Comparison of ENCODE assay signal across 13 mouse cellular contexts in genomic region chr2:27074804-27075203, GRCm38 (mm10). TPM values are rescaled to one million over a fixed set of nuclear protein-coding genes. Genes with fewer than 3 reads are reported as not detected.
DNase-seq lines count a peak whose midpoint lies in the region; ATAC-seq and TF ChIP-seq lines count a peak whose summit lies in the region.
"Had no signal": no experiment of that assay in that cellular context is flagged by ENCODE, and none has a peak within 500 bp of the region (broad histone marks: within the 10 kb centered on the region; RNA-seq: fewer than 3 reads in every experiment).

No protein-coding gene starts in this region.

- no peaks in the 10 kb centered on the region for H3K9me3 ChIP-seq in lung, postnatal 0 days (ENCODE audit: low read length)
- H3K9me3 ChIP-seq in kidney, embryonic 16.5 days (ENCODE audit: low read length): no peaks in the 10 kb centered on the region
- H3K9me3 ChIP-seq: stomach, embryonic 15.5 days had no signal

- H3K27ac ChIP-seq in lung, postnatal 0 days (ENCODE audit: low read length): peak overlapping the region; percentile 39; the same call in 1 of the 2 replicates
- no peak overlapping the region for H3K27ac ChIP-seq in kidney, embryonic 16.5 days (ENCODE audit: low read length)
- H3K27ac ChIP-seq: stomach, embryonic 15.5 days had no signal

- TF ChIP-seq CTCF in lung, postnatal 0 days (IDR thresholded peaks at IDR 0.05): no peak

- no peak for TF ChIP-seq EP300 in lung, postnatal 0 days (IDR thresholded peaks at IDR 0.05)

- peak; percentile 64 for DNase-seq in gastrocnemius, postnatal 10 days
- DNase-seq in gastrocnemius, adult 8-10 months (ENCODE audit: low spot score in 2 of 2): no peak
- DNase-seq in lung, postnatal 0 days (ENCODE audit: low spot score): peak; percentile 50
- DNase-seq in lung, postnatal 25 days (ENCODE audit: low spot score): no peak
- DNase-seq in lung, postnatal 14 days: peak; percentile 57
- DNase-seq in cerebellum, postnatal 36 days: no peak
- no peak for DNase-seq in cerebellum, postnatal 4 days (ENCODE audit: low spot score in 2 of 2)
- DNase-seq: right cerebral cortex, postnatal 25 days had no signal

- H3K4me2 ChIP-seq in lung, postnatal 0 days (replicated peaks; ENCODE audit: low read depth, low read length): no peak overlapping the region
- H3K4me2 ChIP-seq in kidney, embryonic 16.5 days (replicated peaks; ENCODE audit: low read depth, low read length): no peak overlapping the region
- H3K4me2 ChIP-seq: stomach, embryonic 15.5 days had no signal

- H3K36me3 ChIP-seq in lung, postnatal 0 days (ENCODE audit: insufficient read depth, low read length): no peaks in the 10 kb centered on the region
- H3K36me3 ChIP-seq in kidney, embryonic 16.5 days (ENCODE audit: insufficient read depth, low read length): no peaks in the 10 kb centered on the region
- H3K36me3 ChIP-seq: stomach, embryonic 15.5 days had no signal

- no peak overlapping the region for H3K4me3 ChIP-seq in lung, postnatal 0 days (ENCODE audit: low read depth, low read length)
- no peak overlapping the region for H3K4me3 ChIP-seq in kidney, embryonic 16.5 days (ENCODE audit: low read length)
- H3K4me3 ChIP-seq: erythroblast, embryonic 14.5 days; stomach, embryonic 15.5 days had no signal

- no peak overlapping the region for H3K9ac ChIP-seq in lung, postnatal 0 days (replicated peaks; ENCODE audit: low read depth)
- 0 out of 2 replicates have a peak overlapping the region, but pooled peaks have one; percentile 11 for H3K9ac ChIP-seq in kidney, embryonic 16.5 days (replicated peaks; ENCODE audit: low read length)
- H3K9ac ChIP-seq: stomach, embryonic 15.5 days had no signal

- 55% methylated on average over 4 of the region's 4 CpGs for WGBS in lung, postnatal 0 days
- 61% methylated on average over 4 of the region's 4 CpGs for WGBS in kidney, embryonic 16.5 days

- ATAC-seq in lung, postnatal 0 days: no peak
- ATAC-seq in kidney, embryonic 16.5 days (ENCODE audit: low FRiP score, low TSS enrichment): no peak

- H3K27me3 ChIP-seq in lung, postnatal 0 days (replicated peaks; ENCODE audit: insufficient read depth, low read length): no peaks in the 10 kb centered on the region
- H3K27me3 ChIP-seq in kidney, embryonic 16.5 days (ENCODE audit: insufficient read depth, low read length): peaks cover 7% of the 10 kb centered on the region

- peaks cover 30% of the 10 kb centered on the region; the same call in 1 of the 2 replicates for H3K4me1 ChIP-seq in lung, postnatal 0 days (ENCODE audit: insufficient read depth, low read depth, low read length)
- peaks cover 25% of the 10 kb centered on the region for H3K4me1 ChIP-seq in kidney, embryonic 16.5 days (ENCODE audit: insufficient read depth, low read length)

RNA-seq across cellular contexts. Expression of gene Mymk, which starts 2.8 kb away (rescaled TPM):
- total RNA-seq in gastrocnemius, postnatal 10 days (2021): 10 to 100 TPM; 51.6 to 58.5 TPM
- total RNA-seq in gastrocnemius, adult 8-10 months (2022): under 1 TPM in 1 of 4 experiments, not detected in 3; 0.48 TPM
- 0.36 and 0.76 TPM in 2 replicates for polyA plus RNA-seq in lung, postnatal 0 days (2015; fragmentation: Nextera tagmentation; extraction: Ambion mirVana)
- 1.5 and 1.6 TPM in 2 replicates for polyA plus RNA-seq in kidney, embryonic 16.5 days (2015; fragmentation: Nextera tagmentation; extraction: Ambion mirVana)
- total RNA-seq: hematopoietic stem cell, adult 5-6 weeks; neutrophil, adult 5-6 weeks had no signal
- polyA plus RNA-seq: erythroblast, embryonic 14.5 days had no signal

RNA-seq across cellular contexts. Expression of gene Adamtsl2, which starts 4.4 kb away (rescaled TPM):
- total RNA-seq in gastrocnemius, postnatal 10 days (2021): 1 to 10 TPM; 3.1 to 4.8 TPM
- total RNA-seq in gastrocnemius, adult 8-10 months (2022): 1 to 10 TPM in 3 of 4 experiments, under 1 TPM in 1; 0.99 to 2.2 (median 1.5) TPM
- 50.6 and 52.3 TPM in 2 replicates for polyA plus RNA-seq in lung, postnatal 0 days (2015; fragmentation: Nextera tagmentation; extraction: Ambion mirVana)
- 1.6 and 2.0 TPM in 2 replicates for polyA plus RNA-seq in kidney, embryonic 16.5 days (2015; fragmentation: Nextera tagmentation; extraction: Ambion mirVana)
- total RNA-seq: hematopoietic stem cell, adult 5-6 weeks; neutrophil, adult 5-6 weeks had no signal
- polyA plus RNA-seq: erythroblast, embryonic 14.5 days had no signal

RNA-seq across cellular contexts. Expression of gene Slc2a6, which starts 47.0 kb away (rescaled TPM):
- total RNA-seq in gastrocnemius, postnatal 10 days (2021): under 1 TPM; 0.16 to 0.27 TPM
- total RNA-seq in gastrocnemius, adult 8-10 months (2022): under 1 TPM in 1 of 4 experiments, not detected in 3; 0.15 TPM
- polyA plus RNA-seq in lung, postnatal 0 days (2015; fragmentation: Nextera tagmentation; extraction: Ambion mirVana): 1.1 and 1.3 TPM in 2 replicates
- 0.33 and 0.84 TPM in 2 replicates for polyA plus RNA-seq in kidney, embryonic 16.5 days (2015; fragmentation: Nextera tagmentation; extraction: Ambion mirVana)

Comparison
In these comparisons a context has a peak if more than half of its experiments do, and no peak if none do; other contexts are left out.
1. DNase-seq: peak in gastrocnemius, postnatal 10 days (single experiment), lung, postnatal 0 days (single experiment) and lung, postnatal 14 days (single experiment); none in gastrocnemius, adult 8-10 months (0 of 2), lung, postnatal 25 days (single experiment), cerebellum, postnatal 36 days (0 of 2) and cerebellum, postnatal 4 days (0 of 2).
2. RNA of gene Mymk, which starts 2.8 kb away (total RNA-seq): 51.6 to 58.5 TPM in gastrocnemius, postnatal 10 days; 0.48 TPM in gastrocnemius, adult 8-10 months; every median in the first group is over 10 times any median in the second.